Comparison of ENCODE assay signal across 1 mouse cellular context in genomic region chr1:172393739-172394138, GRCm38 (mm10).
TF ChIP-seq lines count a peak whose summit lies in the region.

No protein-coding gene starts in this region.

TF ChIP-seq in MEL, 35 proteins besides CTCF, POLR2A, EP300 and RAD21 (continued from another document):
- TF ChIP-seq ETS1 (IDR thresholded peaks at IDR 0.05; ENCODE audit: low read depth, low read length): peak; percentile 45; the same call in 1 of the 2 replicates
- TF ChIP-seq SIN3A (IDR thresholded peaks at IDR 0.05; ENCODE audit: low read length): 0 out of 2 replicates have a peak, but pooled peaks have one; percentile 34
- no peak for TF ChIP-seq TCF12 (IDR thresholded peaks at IDR 0.05; ENCODE audit: low read depth, low read length)
- peak; percentile 59 for TF ChIP-seq GATA1 (IDR thresholded peaks at IDR 0.05; ENCODE audit: low read depth, low read length)
- TF ChIP-seq UBTF (IDR thresholded peaks at IDR 0.05; ENCODE audit: borderline replicate concordance, insufficient read depth, low read depth, low read length): no peak
- no peak for TF ChIP-seq JUND (IDR thresholded peaks at IDR 0.05; ENCODE audit: low read depth, low read length)
- TF ChIP-seq BHLHE40 (IDR thresholded peaks at IDR 0.05; ENCODE audit: borderline replicate concordance, low read depth, low read length): peak; percentile 55; the same call in 1 of the 2 replicates
